Mouse (Mus musculus) cerebellum, adult 11 months (tissue): Measurements from ENCODE around the gene Gpr146.

Experiments used
- DNase-seq: peaks from one replicate; pipeline ENCODE4 v3.0.0; 2022

Gpr146 gene

GRCm38 (mm10) chr5:139433842-139434568 lies 56.5 kb downstream of the Gpr146 start:
- DNase-seq, result no peak

DNA sequence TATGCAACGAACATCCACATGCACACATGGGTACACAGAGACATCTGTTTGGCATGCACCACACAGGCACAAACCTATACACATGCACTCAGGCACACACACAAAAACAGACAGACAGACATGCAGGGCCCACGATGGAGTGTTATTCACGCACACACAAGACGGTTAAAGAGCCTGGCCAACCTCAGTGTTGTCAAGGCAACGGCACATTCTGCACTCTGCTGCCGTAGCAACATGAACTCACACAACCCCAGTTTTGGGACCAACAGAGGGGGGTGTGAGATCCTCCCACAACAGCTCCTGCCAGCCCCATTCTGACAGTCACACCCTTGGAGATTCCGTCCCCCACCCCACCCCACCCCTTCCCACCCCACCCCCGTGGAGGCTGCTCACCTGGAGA lies 57.4 kb downstream of the Gpr146 start:
- DNase-seq, result no peak

DNA sequence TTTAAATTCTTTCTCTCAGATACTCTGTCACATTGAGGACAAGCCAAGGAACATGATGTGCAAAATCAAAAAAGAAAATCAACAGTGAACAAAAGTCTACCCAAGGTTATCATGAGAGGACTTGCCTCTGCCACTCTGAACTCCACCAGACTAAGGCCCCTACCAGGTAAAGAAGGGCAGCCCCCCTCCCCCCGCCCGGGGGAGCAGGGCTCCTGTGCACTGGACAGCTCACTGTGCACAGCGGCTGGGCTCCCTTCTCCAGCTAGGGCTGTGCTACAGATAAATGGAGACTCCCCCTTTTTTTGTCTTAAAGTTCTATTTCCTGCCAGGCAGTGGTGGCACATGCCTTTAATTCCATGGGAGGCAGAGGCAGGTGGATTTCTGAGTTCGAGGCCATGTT lies 60.3 kb downstream of the Gpr146 start:
- DNase-seq, result no peak

GRCm38 (mm10) chr5:139438440-139438839 lies 60.9 kb downstream of the Gpr146 start:
- no peak for DNase-seq

DNA sequence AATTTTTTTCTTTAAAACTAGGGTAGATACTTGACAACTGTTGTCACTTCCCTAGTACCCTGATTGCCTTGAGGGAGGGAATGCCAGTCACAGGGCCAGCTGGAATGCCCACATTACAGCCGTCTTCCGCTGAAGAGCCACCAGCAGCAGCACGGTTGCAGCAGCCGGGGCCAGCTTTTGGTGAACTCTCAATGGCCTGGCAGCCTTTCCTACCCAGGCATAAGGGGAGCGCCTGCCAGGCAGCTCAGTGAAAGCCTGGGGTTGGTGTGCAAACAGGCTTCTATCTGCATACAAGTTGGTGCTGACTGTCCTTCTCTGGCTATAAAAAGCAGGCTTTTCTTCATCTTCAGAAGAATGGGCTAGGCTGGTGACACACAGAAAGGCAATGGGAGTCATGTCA lies 63.0 kb downstream of the Gpr146 start:
- DNase-seq, result no peak

GRCm38 (mm10) chr5:139440926-139441725 lies 63.6 kb downstream of the Gpr146 start:
- no peak for DNase-seq

- no peak for DNase-seq
Observed at GRCm38 (mm10) chr5:139441726-139442018, 64.2 kb downstream of the Gpr146 start.

GRCm38 (mm10) chr5:139442428-139442827 lies 64.9 kb downstream of the Gpr146 start:
- no peak for DNase-seq

DNA sequence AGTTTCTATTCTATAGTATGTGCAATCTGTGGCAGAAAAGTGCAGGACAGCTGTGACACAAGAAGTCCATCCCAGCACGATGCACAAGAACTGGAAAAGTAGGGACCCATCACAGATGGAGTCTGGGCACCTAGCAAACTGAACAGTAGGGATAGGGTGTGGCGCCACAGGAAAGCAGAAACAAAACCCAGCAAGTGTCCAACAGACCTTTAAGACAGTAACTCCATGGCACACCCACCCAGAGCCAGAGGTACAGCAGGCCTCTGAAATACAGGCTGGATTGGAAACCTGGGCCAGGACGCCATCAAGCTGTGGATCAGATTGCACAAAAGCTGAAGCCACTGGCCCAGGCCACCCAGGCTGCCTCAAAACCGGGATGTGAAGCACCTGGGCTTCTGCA lies 65.5 kb downstream of the Gpr146 start:
- no peak for DNase-seq

DNA sequence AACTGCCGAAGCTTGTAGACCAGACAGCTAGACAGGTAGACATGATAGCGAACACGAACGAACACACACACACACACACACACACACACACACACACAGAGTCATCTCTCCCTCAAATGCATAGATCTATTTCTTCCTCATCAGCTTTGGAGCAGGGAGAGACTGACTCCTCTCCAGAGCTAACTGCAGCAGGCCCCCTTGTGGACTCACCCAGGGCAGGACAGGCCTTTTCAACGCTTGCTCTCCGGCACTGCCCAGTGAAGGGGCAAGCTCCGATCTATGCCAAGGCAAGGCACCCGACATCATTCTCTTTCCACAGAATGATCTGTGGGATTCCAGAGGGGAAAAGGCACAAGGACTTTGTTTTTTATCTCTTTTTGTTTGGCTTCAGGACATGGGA lies 67.8 kb downstream of the Gpr146 start:
- DNase-seq, result no peak
